Mouse (Mus musculus): Measurements from ENCODE around the gene Hspg2.

DNA sequence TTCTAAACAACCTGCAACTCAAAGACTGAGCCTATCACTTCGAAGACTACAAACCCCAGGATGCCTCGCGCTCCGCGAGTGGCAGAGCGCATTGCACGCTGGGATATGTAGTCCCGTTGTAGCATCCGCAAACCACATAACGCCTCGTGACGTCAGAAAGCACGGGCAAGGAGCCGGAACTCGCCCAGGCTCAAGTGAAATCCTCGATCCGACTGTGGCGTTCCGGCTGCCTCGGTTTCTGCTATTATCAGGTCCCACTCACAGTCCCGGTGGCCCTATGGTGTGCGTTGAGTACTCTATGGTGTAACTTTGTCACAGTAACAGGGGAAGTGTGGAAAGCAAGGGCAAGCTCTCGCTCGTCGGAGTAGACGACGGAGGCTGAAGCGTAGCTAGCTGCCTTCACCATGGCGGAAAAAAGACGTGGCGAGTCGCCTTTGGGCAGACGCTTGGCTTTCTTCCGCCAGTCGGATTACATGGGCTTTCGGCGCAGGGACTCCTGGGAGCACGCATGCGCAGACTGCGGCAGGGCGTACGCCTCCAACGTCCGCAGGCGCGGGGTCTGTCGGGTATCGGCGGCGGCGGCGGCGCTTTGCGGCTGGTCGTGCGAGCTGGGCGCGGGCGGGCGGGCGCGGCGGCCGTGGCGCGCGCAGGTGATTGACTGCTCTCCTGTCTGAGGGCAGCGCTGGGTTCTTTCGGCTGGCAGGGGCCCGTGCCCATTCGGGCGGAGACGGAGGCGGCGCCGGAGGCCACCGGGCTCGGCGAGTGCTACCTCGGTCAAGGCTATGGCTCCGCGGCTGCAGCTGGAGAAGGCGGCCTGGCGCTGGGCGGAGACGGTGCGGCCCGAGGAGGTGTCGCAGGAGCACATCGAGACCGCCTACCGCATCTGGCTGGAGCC lies 125.3 kb downstream of the Hspg2 start, which contains the start of gene Usp48:
- peak; percentile 96 for TF ChIP-seq POLR2A (IDR thresholded peaks at IDR 0.05; ENCODE audit: borderline replicate concordance, extremely low read depth, low read depth, low read length)
- TF ChIP-seq CTCF (IDR thresholded peaks at IDR 0.05; ENCODE audit: insufficient read depth, low read length), result no peak
